8 mouse cellular contexts compared by ENCODE assay signal in the genomic region with DNA sequence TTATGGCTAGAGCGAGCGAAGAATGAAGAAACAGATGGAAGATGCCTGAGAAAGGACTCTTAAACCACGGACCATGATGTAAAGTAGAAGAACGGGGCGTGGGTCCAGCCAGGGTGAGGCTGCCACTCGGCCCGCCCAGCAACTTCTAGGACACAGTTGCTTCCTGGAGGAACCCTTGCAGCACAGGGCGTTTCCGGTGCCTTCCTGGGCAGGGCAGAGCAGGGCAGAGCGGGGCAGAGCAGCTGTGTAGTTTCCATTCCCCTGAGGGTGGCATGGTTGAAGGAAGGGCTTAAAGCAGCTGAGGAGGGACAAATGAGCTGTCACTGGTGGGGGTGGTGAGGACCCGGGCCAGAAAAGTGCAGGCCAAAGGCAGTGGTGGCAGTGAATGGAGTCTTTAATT. TPM values are rescaled to one million over a fixed set of nuclear protein-coding genes. Genes with fewer than 3 reads are reported as not detected.
A peak's percentile ranks its signal among the peaks of the same experiment; 100 is the strongest.
DNase-seq lines count a peak whose midpoint lies in the region; ATAC-seq and TF ChIP-seq lines count a peak whose summit lies in the region.

No protein-coding gene starts in this region.

- WGBS in hindbrain, embryonic 10.5 days = 88% methylated on average over 11 of the region's 11 CpGs
- 74% methylated on average over 11 of the region's 11 CpGs for WGBS in hindbrain, embryonic 16.5 days
- WGBS in forebrain, embryonic 11.5 days = 86% methylated on average over 11 of the region's 11 CpGs

- DNase-seq in hindbrain, embryonic 10.5 days (ENCODE audit: low spot score) = no peak
- peak; percentile 51 to 56 for DNase-seq in kidney, postnatal 36 days
- DNase-seq in cerebellum, adult 11 months = no peak
- DNase-seq in retina, embryonic 14.5 days (ENCODE audit: low spot score) = no peak
- DNase-seq in forebrain, embryonic 11.5 days (ENCODE audit: low spot score) = no peak

- no peaks in the 10 kb centered on the region for H3K27me3 ChIP-seq in hindbrain, embryonic 10.5 days (ENCODE audit: insufficient read depth, poor library complexity, severe bottlenecking)
- H3K27me3 ChIP-seq in hindbrain, embryonic 16.5 days (replicated peaks; ENCODE audit: control insufficient read depth, insufficient read depth, low read length) = no peaks in the 10 kb centered on the region
- no peaks in the 10 kb centered on the region for H3K27me3 ChIP-seq in forebrain, embryonic 11.5 days (ENCODE audit: control insufficient read depth, insufficient read depth, low read length)

- no peak overlapping the region for H3K9ac ChIP-seq in hindbrain, embryonic 16.5 days (ENCODE audit: low read depth, low read length)
- no peak overlapping the region for H3K9ac ChIP-seq in forebrain, embryonic 11.5 days (ENCODE audit: low read length)

- H3K36me3 ChIP-seq in hindbrain, embryonic 10.5 days = peaks cover 32% of the 10 kb centered on the region
- H3K36me3 ChIP-seq in hindbrain, embryonic 16.5 days (ENCODE audit: control insufficient read depth, insufficient read depth, low read length) = peaks cover 5% of the 10 kb centered on the region; the same call in 1 of the 2 replicates
- no peaks in the 10 kb centered on the region; the same call in 1 of the 2 replicates for H3K36me3 ChIP-seq in forebrain, embryonic 11.5 days (ENCODE audit: control insufficient read depth, insufficient read depth, low read length)

- H3K9me3 ChIP-seq in hindbrain, embryonic 10.5 days = no peaks in the 10 kb centered on the region
- no peaks in the 10 kb centered on the region for H3K9me3 ChIP-seq in hindbrain, embryonic 16.5 days (ENCODE audit: control insufficient read depth, low read length)
- H3K9me3 ChIP-seq in forebrain, embryonic 11.5 days (ENCODE audit: control insufficient read depth, low read length) = no peaks in the 10 kb centered on the region

- H3K4me3 ChIP-seq in hindbrain, embryonic 10.5 days = no peak overlapping the region
- no peak overlapping the region for H3K4me3 ChIP-seq in hindbrain, embryonic 16.5 days (ENCODE audit: low read length)
- peak overlapping the region; percentile 1; the same call in 1 of the 2 replicates for H3K4me3 ChIP-seq in bone marrow macrophage, adult 2 months (ENCODE audit: insufficient read depth, low read length)
- no peak overlapping the region for H3K4me3 ChIP-seq in forebrain, embryonic 11.5 days (ENCODE audit: low read depth, low read length)

- H3K4me2 ChIP-seq in hindbrain, embryonic 16.5 days (ENCODE audit: low read length) = no peak overlapping the region
- no peak overlapping the region for H3K4me2 ChIP-seq in forebrain, embryonic 11.5 days (ENCODE audit: low read depth, low read length, severe bottlenecking)

- ATAC-seq in hindbrain, embryonic 16.5 days = no peak
- peak; percentile 92 for ATAC-seq in monocyte, adult 5-6 weeks (replicated peaks; ENCODE audit: insufficient number of reproducible peaks, low FRiP score, low TSS enrichment, poor library complexity, severe bottlenecking)
- no peak for ATAC-seq in forebrain, embryonic 11.5 days (replicated peaks; ENCODE audit: low FRiP score)

- H3K27ac ChIP-seq in hindbrain, embryonic 10.5 days = peak overlapping the region; percentile 46; the same call in 1 of the 2 replicates
- H3K27ac ChIP-seq in hindbrain, embryonic 16.5 days (ENCODE audit: low read depth, low read length) = no peak overlapping the region
- H3K27ac ChIP-seq in bone marrow macrophage, adult 2 months (ENCODE audit: insufficient read depth, low read depth, low read length) = peak overlapping the region; percentile 72
- no peak overlapping the region for H3K27ac ChIP-seq in forebrain, embryonic 11.5 days (ENCODE audit: low read depth, low read length)

- peaks cover 12% of the 10 kb centered on the region for H3K4me1 ChIP-seq in hindbrain, embryonic 10.5 days (replicated peaks)
- no peaks in the 10 kb centered on the region for H3K4me1 ChIP-seq in hindbrain, embryonic 16.5 days (ENCODE audit: control insufficient read depth, insufficient read depth, low read depth, low read length)
- H3K4me1 ChIP-seq in bone marrow macrophage, adult 2 months (ENCODE audit: control insufficient read depth, insufficient read depth, low read length) = peaks cover 32% of the 10 kb centered on the region
- H3K4me1 ChIP-seq in forebrain, embryonic 11.5 days (replicated peaks; ENCODE audit: control insufficient read depth, insufficient read depth, low read length) = peaks cover 2% of the 10 kb centered on the region; the same call in 1 of the 2 replicates

- no peak for TF ChIP-seq CTCF in bone marrow macrophage, adult 2 months (IDR thresholded peaks at IDR 0.05; ENCODE audit: low read depth, low read length)

- TF ChIP-seq POLR2A in bone marrow macrophage, adult 2 months (IDR thresholded peaks at IDR 0.05; ENCODE audit: borderline replicate concordance, low read depth, low read length) = no peak

RNA-seq across cellular contexts. Expression of a gene that starts 48.3 kb away (rescaled TPM):
- polyA plus RNA-seq in hindbrain, embryonic 10.5 days (2016; fragmentation: Nextera tagmentation; extraction: Ambion mirVana) = 60.8 and 63.2 TPM in 2 replicates
- polyA plus RNA-seq in hindbrain, embryonic 16.5 days (2015; fragmentation: Nextera tagmentation; extraction: Ambion mirVana) = 70.0 and 73.8 TPM in 2 replicates
- 122 and 128 TPM in 2 replicates for polyA plus RNA-seq in bone marrow macrophage, adult 2 months (2012; ENCODE audit: insufficient read depth, insufficient read length, missing spikeins)
- total RNA-seq in monocyte, adult 5-6 weeks (2017) = 51.0 to 80.4 TPM (median 75.8 TPM) in 3 replicates
- 72.9 and 73.4 TPM in 2 replicates for polyA plus RNA-seq in forebrain, embryonic 11.5 days (2014; fragmentation: Nextera tagmentation; extraction: Ambion mirVana)

RNA-seq across cellular contexts. Expression of a gene that starts 58.1 kb away (rescaled TPM):
- 51.0 and 59.6 TPM in 2 replicates for polyA plus RNA-seq in hindbrain, embryonic 10.5 days (2016; fragmentation: Nextera tagmentation; extraction: Ambion mirVana)
- polyA plus RNA-seq in hindbrain, embryonic 16.5 days (2015; fragmentation: Nextera tagmentation; extraction: Ambion mirVana) = 37.1 and 41.3 TPM in 2 replicates
- polyA plus RNA-seq in bone marrow macrophage, adult 2 months (2012; ENCODE audit: insufficient read depth, insufficient read length, missing spikeins) = 58.9 and 64.0 TPM in 2 replicates
- total RNA-seq in monocyte, adult 5-6 weeks (2017) = 81.9 to 108 TPM (median 105 TPM) in 3 replicates
- 63.7 and 64.5 TPM in 2 replicates for polyA plus RNA-seq in forebrain, embryonic 11.5 days (2014; fragmentation: Nextera tagmentation; extraction: Ambion mirVana)

Comparison
In these comparisons a context has a peak if more than half of its experiments do, and no peak if none do; other contexts are left out.
1. H3K27ac ChIP-seq: peak in hindbrain, embryonic 10.5 days (single experiment) and bone marrow macrophage, adult 2 months (single experiment); none in hindbrain, embryonic 16.5 days (single experiment) and forebrain, embryonic 11.5 days (single experiment).
2. DNase-seq: peak in kidney, postnatal 36 days (2 of 2); none in hindbrain, embryonic 10.5 days (single experiment), cerebellum, adult 11 months (single experiment), retina, embryonic 14.5 days (single experiment) and forebrain, embryonic 11.5 days (single experiment).